Mouse (Mus musculus): ENCODE results near the gene Slc1a5. TPM values are rescaled to one million over a fixed set of nuclear protein-coding genes. Genes with fewer than 3 reads are reported as not detected.

The Slc1a5 gene
- polyA plus RNA-seq (2014; fragmentation: Illumina TruSeq; extraction: RNeasy Lipid Tissue Mini Kit (QIAGEN cat#74804)), result 7.4 TPM

GRCm38 (mm10) chr7:16780825-16781554, at the start of gene Slc1a5:
Gene Slc1a5, plus strand, starts transcription at chr7:16781340.

GRCm38 (mm10) chr7:16738073-16738696, 43.0 kb upstream of the Slc1a5 start, which contains the start of gene Ap2s1:
Gene Ap2s1, plus strand, starts transcription at chr7:16738410.

DNA sequence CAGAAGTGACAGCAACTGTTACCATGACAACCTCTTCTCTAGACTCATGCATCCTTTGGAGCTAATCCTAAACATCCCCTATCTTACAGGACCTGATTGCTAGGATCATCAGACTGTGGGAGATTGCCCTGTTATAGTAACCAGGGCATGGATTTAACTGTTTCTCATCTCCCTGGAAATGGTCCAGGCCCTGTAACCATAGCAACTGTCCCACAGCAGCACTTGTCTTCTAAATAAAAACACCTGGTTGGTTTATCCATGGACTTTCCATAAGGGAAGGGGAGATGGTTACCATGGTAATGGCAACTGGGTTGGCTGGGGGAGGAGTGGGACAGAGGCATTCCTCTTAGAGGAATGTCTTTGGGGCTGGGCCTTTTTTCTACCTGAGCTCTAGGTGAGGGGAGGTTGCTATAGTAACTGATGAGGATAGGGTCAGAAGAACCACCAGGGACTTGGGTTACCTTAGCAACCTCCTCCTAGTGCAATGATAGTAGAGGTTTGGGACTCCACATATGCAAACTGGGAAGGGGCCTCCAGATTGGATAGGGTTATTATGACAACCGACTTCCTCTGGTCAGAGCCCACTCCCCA, 34.3 kb downstream of the Slc1a5 start, which contains the start of gene Strn4:
Gene Strn4 (plus strand): TSS at position 539 of the 591 bp plus-strand sequence.

DNA sequence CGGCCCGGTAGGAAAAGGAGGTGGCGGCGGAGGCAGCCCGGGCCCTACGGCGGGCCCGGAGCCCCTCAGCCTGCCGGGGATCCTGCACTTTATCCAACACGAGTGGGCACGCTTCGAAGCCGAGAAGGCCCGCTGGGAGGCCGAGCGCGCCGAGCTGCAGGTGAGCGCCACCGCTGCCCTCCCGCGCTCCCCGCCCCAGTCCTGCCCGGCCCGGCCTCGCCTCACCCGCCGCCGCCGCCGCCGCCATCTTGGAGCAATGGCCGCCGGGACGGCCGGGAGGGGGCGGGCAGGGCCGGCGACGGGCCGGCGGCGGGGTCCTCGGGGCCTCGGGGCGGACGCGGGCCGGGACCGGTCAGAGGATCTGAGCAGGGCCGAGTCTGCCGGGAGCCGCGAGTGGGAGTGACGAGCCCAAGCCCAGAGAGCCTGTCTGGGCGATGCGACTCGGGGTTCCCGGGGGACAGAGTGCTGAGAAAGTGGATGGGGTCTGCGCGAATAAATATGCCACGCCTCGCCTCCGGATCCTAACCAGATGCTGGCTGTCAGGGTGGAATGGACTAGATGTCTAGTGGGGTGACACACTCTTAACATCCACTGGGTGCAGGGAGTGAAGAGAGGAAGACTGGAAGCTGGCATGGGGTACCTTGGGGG, 35.5 kb downstream of the Slc1a5 start, which contains the start of gene Fkrp:
Gene Fkrp (minus strand): TSS at position 258 of the 648 bp plus-strand sequence.

DNA sequence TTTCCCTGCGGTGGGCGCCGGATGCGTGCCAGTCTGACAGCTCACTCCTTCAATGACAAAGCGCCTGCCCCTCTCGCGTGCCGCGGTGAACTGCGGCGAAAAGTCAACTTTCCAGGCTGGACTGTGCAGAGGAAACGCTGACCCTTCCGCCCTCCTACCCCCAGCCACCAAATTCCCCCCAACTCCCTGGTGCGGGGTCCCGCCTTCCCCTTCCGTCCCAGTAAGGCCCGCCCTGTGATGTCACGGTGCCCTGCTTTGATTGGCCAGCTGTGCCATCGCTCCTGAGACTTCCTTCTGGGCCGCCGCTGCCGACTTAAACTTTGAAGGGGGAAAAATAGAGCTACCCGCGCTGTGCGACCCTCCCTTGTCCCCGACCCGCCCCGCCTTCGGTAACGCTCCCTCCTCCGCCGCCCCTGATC, 61.5 kb downstream of the Slc1a5 start, which contains the start of gene Prkd2:
Gene Prkd2 (plus strand): TSS at position 258 of the 419 bp plus-strand sequence.

Other genes with a start within 250 kb of the Slc1a5 start
- 62.3 TPM for gene Arhgap35, start 166.3 kb upstream of the Slc1a5 start, polyA plus RNA-seq (2014; fragmentation: Illumina TruSeq; extraction: RNeasy Lipid Tissue Mini Kit (QIAGEN cat#74804))
- not detected for gene Ceacam15, start 105.6 kb upstream of the Slc1a5 start, polyA plus RNA-seq (2014; fragmentation: Illumina TruSeq; extraction: RNeasy Lipid Tissue Mini Kit (QIAGEN cat#74804))
- gene Ceacam9, start 59.4 kb upstream of the Slc1a5 start, polyA plus RNA-seq (2014; fragmentation: Illumina TruSeq; extraction: RNeasy Lipid Tissue Mini Kit (QIAGEN cat#74804)), result not detected
- gene Ap2s1, start 42.9 kb upstream of the Slc1a5 start, polyA plus RNA-seq (2014; fragmentation: Illumina TruSeq; extraction: RNeasy Lipid Tissue Mini Kit (QIAGEN cat#74804)), result 64.2 TPM
- gene Strn4, start 34.5 kb downstream of the Slc1a5 start, polyA plus RNA-seq (2014; fragmentation: Illumina TruSeq; extraction: RNeasy Lipid Tissue Mini Kit (QIAGEN cat#74804)), result 27.4 TPM
- 7.8 TPM for gene Fkrp, start 35.4 kb downstream of the Slc1a5 start, polyA plus RNA-seq (2014; fragmentation: Illumina TruSeq; extraction: RNeasy Lipid Tissue Mini Kit (QIAGEN cat#74804))
- gene Prkd2, start 61.6 kb downstream of the Slc1a5 start, polyA plus RNA-seq (2014; fragmentation: Illumina TruSeq; extraction: RNeasy Lipid Tissue Mini Kit (QIAGEN cat#74804)), result 0.46 TPM
- gene Dact3, start 94.0 kb downstream of the Slc1a5 start, polyA plus RNA-seq (2014; fragmentation: Illumina TruSeq; extraction: RNeasy Lipid Tissue Mini Kit (QIAGEN cat#74804)), result 3.2 TPM
- gene Gng8, start 110.4 kb downstream of the Slc1a5 start, polyA plus RNA-seq (2014; fragmentation: Illumina TruSeq; extraction: RNeasy Lipid Tissue Mini Kit (QIAGEN cat#74804)), result 0.57 TPM
- 1.7 TPM for gene Ptgir, start 125.2 kb downstream of the Slc1a5 start, polyA plus RNA-seq (2014; fragmentation: Illumina TruSeq; extraction: RNeasy Lipid Tissue Mini Kit (QIAGEN cat#74804))
- 30.5 TPM for gene Calm3, start 142.8 kb downstream of the Slc1a5 start, polyA plus RNA-seq (2014; fragmentation: Illumina TruSeq; extraction: RNeasy Lipid Tissue Mini Kit (QIAGEN cat#74804))
- gene Pnmal2, start 163.3 kb downstream of the Slc1a5 start, polyA plus RNA-seq (2014; fragmentation: Illumina TruSeq; extraction: RNeasy Lipid Tissue Mini Kit (QIAGEN cat#74804)), result 4.2 TPM
- gene Pnmal1, start 178.3 kb downstream of the Slc1a5 start, polyA plus RNA-seq (2014; fragmentation: Illumina TruSeq; extraction: RNeasy Lipid Tissue Mini Kit (QIAGEN cat#74804)), result 1.6 TPM
- not detected for gene Gm42372, start 201.7 kb downstream of the Slc1a5 start, polyA plus RNA-seq (2014; fragmentation: Illumina TruSeq; extraction: RNeasy Lipid Tissue Mini Kit (QIAGEN cat#74804))
- gene Ccdc8, start 211.4 kb downstream of the Slc1a5 start, polyA plus RNA-seq (2014; fragmentation: Illumina TruSeq; extraction: RNeasy Lipid Tissue Mini Kit (QIAGEN cat#74804)), result 8.7 TPM
- 7.8 TPM for gene Ppp5c, start 246.6 kb downstream of the Slc1a5 start, polyA plus RNA-seq (2014; fragmentation: Illumina TruSeq; extraction: RNeasy Lipid Tissue Mini Kit (QIAGEN cat#74804))

All from ovary, adult 10 weeks (tissue).